Mouse (Mus musculus) neural tube, embryonic 14.5 days (tissue): Measurements from ENCODE around the gene Vmn2r82. TPM values are rescaled to one million over a fixed set of nuclear protein-coding genes. Genes with fewer than 3 reads are reported as not detected.

Source experiments
- polyA plus RNA-seq: library from polyadenylated mRNA; unstranded; fragments of >200 nt; fragmentation: Nextera tagmentation; extraction: Ambion mirVana; gene quantifications from 2 replicates; pipeline ENCODE4 v1.2.1, GENCODE M21; 2014

The Vmn2r82 gene
- polyA plus RNA-seq, 1 experiment from 2014 or later: not detected

Other genes starting within 250 kb of the Vmn2r82 start
- not detected in 2 replicates for gene Vmn2r80, start 207.8 kb upstream of the Vmn2r82 start, polyA plus RNA-seq
- not detected in 2 replicates for gene Vmn2r81, start 108.8 kb upstream of the Vmn2r82 start, polyA plus RNA-seq
- not detected in 2 replicates for gene Vmn2r83, start 112.2 kb downstream of the Vmn2r82 start, polyA plus RNA-seq
- 18.3 and 22.6 TPM in 2 replicates for gene Plpp2, start 177.3 kb downstream of the Vmn2r82 start, polyA plus RNA-seq
- gene Mier2, start 198.7 kb downstream of the Vmn2r82 start, polyA plus RNA-seq: 54.2 and 59.9 TPM in 2 replicates
- gene Theg, start 230.8 kb downstream of the Vmn2r82 start, polyA plus RNA-seq: not detected in 2 replicates